Mouse (Mus musculus): ENCODE data around the gene Spata33.

Gene Spata33

GRCm38 (mm10) chr8:123267926-123268656, 55.5 kb downstream of the Spata33 start:
- no peak for DNase-seq (ENCODE audit: extremely low read depth, low read depth, low spot score)

GRCm38 (mm10) chr8:123271147-123271546, 58.5 kb downstream of the Spata33 start:
- no peak for DNase-seq (ENCODE audit: extremely low read depth, low read depth, low spot score)
